Mouse (Mus musculus) gastrocnemius, adult 18-20 months (tissue): ENCODE measurements around the gene Phldb1. TPM values are rescaled to one million over a fixed set of nuclear protein-coding genes. Genes with fewer than 3 reads are reported as not detected.
"Not testable (repeated sequence)": the region's sequence is repeated elsewhere in the genome, so short reads cannot be mapped to it uniquely, and the experiment has no call there.

Experiments
- DNase-seq: peaks from one replicate; pipeline ENCODE4 v3.0.0; 2021; ENCODE audit warnings: low spot score
- long read RNA-seq, 2 experiments: library from polyadenylated mRNA; stranded (forward); transcript quantifications; one replicate each; pipeline ENCODE4 v2.0.0; 2021
- total RNA-seq, 2 experiments: library from RNA; stranded (reverse); gene quantifications; 2 replicates each; pipeline ENCODE4 v1.2.3; 2021

Phldb1 gene
- total RNA-seq: 10 to 100 TPM; 29.0 to 35.9 TPM
- long read RNA-seq, experiment 1, partial matches to known transcripts: 5 of 28 reads
- long read RNA-seq, experiment 1, other reads (novel, unspliced or antisense): 22 of 28 reads
- long read RNA-seq, experiment 2, partial matches to known transcripts: 3 of 18 reads
- long read RNA-seq, experiment 2, other reads (novel, unspliced or antisense): 13 of 18 reads

DNA sequence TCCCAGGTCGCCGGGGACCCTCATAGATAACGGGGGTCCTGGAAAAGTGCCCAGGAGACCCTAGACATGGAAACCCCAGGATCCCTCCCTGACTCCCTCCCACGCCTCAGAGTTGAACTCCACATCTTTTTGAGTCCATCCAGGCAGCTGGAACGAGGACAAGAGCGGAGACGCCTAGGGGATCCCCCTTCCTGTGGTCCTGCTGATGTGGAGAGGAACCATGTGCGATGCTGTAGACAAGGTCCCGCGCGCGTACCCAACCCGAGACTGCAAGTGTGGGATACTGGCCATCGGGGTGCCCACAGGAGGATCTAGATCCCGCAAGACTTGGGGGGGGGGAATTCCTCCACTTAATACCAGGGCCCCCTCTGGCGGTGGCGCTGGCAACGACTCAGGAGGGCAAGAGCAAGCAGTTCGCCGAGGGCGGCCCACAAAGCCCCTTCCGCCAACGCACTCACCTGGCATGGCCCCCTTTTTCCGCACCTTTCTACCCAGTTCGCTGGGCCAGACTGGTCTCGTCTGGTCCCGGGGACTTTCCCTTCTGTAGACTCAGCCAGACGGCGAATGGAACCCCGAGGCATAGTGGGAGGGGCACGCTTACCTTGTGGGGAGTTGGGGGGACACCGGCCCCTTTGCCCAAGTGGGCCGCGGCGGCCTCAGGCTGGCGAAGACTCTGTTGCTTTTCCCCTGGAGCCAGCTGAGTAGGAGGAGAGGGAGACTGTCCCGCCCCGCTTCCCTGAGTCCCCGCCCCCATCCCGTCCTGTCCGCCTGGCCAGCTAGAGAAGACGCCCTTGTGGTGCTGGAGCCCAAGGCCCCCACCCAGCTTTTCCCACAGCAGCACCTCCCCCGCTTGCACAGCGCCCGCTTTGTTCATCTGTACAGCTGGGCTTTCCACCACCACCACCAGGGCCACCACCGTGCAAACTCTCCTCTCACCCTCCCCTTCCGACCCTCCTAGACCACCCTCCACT lies at the start of gene Phldb1:
Gene Phldb1, minus strand, starts transcription at position 675 of the 971 bp plus-strand sequence.
- peak; percentile 77 for DNase-seq

- DNase-seq: peak; percentile 93
Measured at GRCm38 (mm10) chr9:44772750-44773651, 38.0 kb upstream of the Phldb1 start.

GRCm38 (mm10) chr9:44772392-44772749 lies 37.4 kb upstream of the Phldb1 start:
- DNase-seq: no peak

GRCm38 (mm10) chr9:44771376-44771775 lies 36.4 kb upstream of the Phldb1 start:
- no peak for DNase-seq

- DNase-seq: not testable (repeated sequence)
Measured at GRCm38 (mm10) chr9:44768029-44768394, 33.0 kb upstream of the Phldb1 start.

DNA sequence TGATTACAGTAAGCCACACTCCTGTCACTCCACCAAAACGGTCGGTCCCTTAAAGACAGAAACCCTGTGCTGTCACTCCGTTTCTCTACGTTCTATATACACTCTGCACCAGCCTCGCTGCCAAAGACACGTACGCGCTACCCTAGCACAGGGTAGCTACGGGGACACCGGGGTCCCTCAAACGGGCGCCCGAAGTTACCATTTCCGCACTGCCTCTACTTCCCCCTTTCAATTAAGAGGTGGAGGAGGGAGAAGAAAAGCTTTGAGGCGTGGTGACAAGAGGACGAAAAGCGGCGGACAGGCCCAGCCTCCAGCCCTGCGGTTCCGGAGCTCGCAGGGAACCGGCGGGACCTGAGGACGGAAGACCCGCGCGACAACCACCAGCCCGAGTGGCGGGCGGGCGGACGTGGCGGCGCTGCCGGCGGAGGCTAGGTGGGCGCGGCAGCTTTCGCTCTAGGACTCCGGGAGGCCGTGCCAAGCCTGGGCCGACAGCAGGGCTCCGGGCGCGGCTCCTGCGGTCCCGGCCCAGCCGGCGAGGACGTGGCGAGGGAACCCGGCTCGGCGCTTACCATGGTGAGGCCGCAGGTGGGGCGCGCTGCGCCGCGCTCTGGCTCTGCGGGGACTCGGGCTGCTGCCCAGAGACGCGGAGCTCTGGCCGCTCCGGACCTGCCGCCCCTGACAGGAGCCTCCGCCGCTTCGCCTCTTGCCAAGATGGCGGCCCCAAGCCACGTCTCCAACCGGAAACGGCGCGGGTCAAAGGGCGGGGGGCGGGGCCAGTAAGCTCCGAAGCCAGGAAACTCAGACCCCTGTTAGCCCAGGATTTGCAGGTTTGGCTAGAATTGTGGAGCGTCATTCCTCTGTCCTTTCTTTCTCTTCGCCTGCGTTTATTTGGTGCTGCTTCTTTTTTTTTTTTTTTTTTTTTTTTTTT lies 32.4 kb upstream of the Phldb1 start, which contains the start of the genes Arcn1 and Ift46:
Gene Arcn1, minus strand, starts transcription at position 745 of the 928 bp plus-strand sequence.
Gene Ift46, plus strand, starts transcription at position 808 of the 928 bp plus-strand sequence.
- peak; percentile 76 for DNase-seq

GRCm38 (mm10) chr9:44760873-44761272 lies 25.9 kb upstream of the Phldb1 start:
- DNase-seq: no peak

GRCm38 (mm10) chr9:44748473-44748872 lies 13.5 kb upstream of the Phldb1 start:
- DNase-seq: peak; percentile 66

GRCm38 (mm10) chr9:44747341-44747740 lies 12.3 kb upstream of the Phldb1 start:
- no peak for DNase-seq

DNA sequence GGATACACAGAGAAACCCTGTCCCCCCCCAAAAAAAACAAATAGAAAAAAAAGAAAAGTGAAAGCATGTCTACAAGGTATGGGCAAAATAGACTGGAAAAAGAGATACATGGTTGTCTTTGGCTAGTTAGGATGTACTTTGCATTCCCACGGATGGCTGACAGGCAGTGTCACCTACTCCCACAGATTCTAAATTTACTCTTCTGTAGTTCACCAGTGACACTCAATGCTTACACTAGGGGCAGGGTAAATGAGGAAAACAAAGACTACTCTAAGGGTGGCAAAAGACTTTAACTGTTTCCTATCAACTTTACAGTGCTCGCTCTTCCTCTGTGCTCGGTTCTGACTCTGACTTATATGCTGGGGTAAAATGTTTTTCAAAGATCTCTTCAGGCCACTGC lies 11.7 kb upstream of the Phldb1 start:
- DNase-seq: no peak

DNA sequence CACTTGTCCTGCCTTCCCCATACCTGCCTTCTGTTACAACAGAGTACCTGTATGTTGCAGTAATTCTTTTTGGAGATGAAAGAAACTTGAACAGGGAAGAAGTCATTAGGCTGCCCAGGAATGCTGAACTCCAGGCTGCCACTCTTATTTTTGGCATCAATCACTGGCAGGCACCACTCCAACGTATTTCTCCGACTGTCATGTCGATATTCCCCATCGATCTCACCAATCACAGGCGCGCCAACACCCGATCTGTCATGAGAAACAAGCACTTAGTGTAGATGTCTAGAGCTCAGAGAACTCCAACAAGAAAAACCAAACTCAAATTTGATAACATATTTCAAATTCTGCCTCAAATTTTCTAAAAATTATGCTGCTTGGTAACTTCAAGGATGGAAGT lies 10.4 kb upstream of the Phldb1 start:
- DNase-seq: no peak

- DNase-seq: no peak
Measured at GRCm38 (mm10) chr9:44740663-44741192, 5.7 kb upstream of the Phldb1 start.

DNA sequence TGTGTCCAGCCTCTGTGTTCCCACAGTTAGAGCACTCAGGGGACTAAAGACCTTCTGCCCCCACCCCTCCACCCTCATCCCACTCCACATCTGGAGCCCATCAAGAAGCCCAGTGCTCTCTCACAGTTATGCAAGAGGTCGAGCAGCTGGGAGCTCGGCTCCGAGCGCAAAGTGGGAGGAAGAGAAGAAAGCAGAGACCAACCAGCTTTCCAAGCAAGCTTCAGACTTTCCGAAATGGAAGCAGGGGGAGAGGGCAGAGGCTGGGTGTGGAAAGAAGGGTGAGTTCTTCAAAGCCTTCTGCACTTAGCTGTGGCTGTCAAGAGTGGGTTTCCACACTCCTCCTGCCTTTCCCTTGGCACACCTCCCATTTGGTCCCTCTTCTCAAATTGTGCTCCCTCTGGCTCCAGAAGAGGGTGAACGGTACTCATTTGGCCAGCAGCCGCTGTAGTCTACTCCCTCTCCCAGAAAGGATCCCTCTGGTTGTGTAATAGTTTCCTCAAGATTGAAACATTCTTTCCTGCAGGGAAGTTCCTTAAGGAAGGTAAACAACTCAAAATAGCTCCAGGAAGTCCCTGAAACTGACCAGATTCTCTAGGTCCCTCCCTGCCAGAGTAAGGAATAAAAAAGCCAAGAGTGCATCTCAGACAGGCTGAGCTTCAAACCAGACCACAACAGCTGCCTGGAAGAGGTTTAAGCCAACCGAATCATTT lies 2.4 kb upstream of the Phldb1 start:
- DNase-seq: peak; percentile 83

- DNase-seq: no peak
Measured at GRCm38 (mm10) chr9:44736301-44736700, 1.3 kb upstream of the Phldb1 start.

- no peak for DNase-seq
Measured at GRCm38 (mm10) chr9:44735886-44736285, 888 bp upstream of the Phldb1 start.

DNA sequence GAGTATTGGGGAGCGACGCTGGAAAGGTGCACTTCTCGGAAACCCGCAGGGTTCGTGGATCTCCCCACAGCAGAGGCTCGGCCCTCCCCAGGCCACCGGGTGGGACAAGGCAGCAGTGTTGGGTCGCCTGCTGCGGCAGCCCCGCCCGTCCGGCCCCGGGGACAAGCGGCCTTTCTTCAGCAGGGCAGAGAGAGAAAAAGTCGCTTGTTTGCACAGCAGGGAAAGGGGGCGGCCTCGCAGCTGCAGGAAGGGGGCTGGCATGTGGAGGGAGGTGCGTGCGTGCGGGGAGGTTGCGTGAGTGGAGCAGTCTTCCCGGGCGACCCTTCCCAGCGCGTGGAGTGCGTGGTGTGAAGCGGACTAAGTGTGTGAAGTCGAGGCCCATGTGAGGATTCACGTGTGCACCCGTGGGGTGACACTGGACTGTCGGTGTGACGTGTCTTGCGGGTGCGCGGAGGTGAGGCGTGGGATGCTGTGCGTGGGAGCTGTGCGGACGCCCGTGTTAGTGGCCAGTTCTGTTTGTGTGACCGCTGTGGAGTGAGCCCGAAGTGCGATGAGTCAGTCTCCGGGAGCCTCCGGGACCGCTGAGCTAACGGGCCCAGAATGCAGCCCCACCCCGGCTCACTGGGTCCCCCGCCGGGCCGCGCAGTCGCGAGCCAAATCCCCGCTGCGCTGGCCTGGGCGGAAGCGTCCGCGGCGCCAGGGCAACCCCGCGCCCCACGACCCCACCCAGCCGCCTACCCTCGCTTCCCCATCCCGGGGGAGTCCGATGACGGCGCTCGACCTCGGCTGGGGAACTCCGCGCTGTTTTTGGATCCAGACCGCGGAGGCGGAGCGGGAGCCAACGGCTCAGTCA lies 1.1 kb downstream of the Phldb1 start:
- DNase-seq: peak; percentile 82

- no peak for DNase-seq
Measured at GRCm38 (mm10) chr9:44732921-44733530, 2.0 kb downstream of the Phldb1 start.

DNA sequence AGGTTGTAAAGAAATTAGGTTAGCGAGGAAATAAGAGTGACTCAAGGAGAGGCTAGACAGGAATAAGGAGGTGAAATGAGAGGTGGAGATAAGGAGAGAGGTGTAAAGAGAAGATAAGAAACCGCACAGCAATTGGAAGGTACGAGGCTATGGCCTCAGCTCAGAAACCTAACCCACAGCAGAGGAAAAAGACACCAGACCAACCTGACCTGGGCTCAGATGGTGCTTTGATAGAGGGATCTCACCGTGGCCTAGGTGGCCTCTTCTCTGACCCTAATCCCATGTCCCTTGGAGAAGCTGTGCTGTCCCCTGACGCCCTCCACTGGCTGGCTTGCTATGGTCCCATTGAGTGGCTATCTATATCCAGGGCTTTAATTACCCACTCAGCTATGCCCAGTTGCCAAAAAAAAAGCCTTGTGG lies 2.9 kb downstream of the Phldb1 start:
- DNase-seq: no peak
